Mouse (Mus musculus) MEL (cell line): Measurements from ENCODE around the gene Gm20388.

Experiments used
- CHD1 ChIP-seq: IDR thresholded peaks from 2 replicates; pipeline ENCODE4 v1.6.1; 2012; ENCODE audit warnings: low read depth, mild to moderate bottlenecking, inconsistent platforms, low read length, improper control_type of control experiment
- CHD2 ChIP-seq: IDR thresholded peaks from 2 replicates; pipeline ENCODE4 v1.6.1; 2011; ENCODE audit warnings: low read length, improper control_type of control experiment
- CTCF ChIP-seq, 3 experiments: IDR thresholded peaks in 2 of 3; conservative IDR thresholded peaks in 1 of 3; 2 replicates each; pipeline ENCODE4 v1.5.1; 2011 to 2012; ENCODE audit warnings: low read length in 3 of 3, low read depth in 2 of 3, mild to moderate bottlenecking in 2 of 3, improper control_type of control experiment in 1 of 3, inconsistent platforms in 1 of 3, mixed read lengths in 1 of 3, moderate library complexity in 1 of 3; ENCODE audit not compliant: control insufficient read depth in 1 of 3, insufficient read depth in 1 of 3, poor library complexity in 1 of 3, severe bottlenecking in 1 of 3
- E2F4 ChIP-seq: IDR thresholded peaks from 2 replicates; pipeline ENCODE4 v1.6.1; 2011; ENCODE audit warnings: low read depth, low read length, improper control_type of control experiment, borderline replicate concordance
- EP300 ChIP-seq, 2 experiments: IDR thresholded peaks; 2 replicates each; pipeline ENCODE4 v1.6.1; 2011; ENCODE audit warnings: improper control_type of control experiment in 2 of 2, low read length in 2 of 2, low read depth in 1 of 2, mild to moderate bottlenecking in 1 of 2
- GATA1 ChIP-seq: IDR thresholded peaks from 2 replicates; pipeline ENCODE4 v1.6.1; 2011; ENCODE audit warnings: low read depth, low read length, improper control_type of control experiment
- MAX ChIP-seq: IDR thresholded peaks from 2 replicates; pipeline ENCODE4 v1.6.1; 2011; ENCODE audit warnings: low read length, improper control_type of control experiment
- MYB ChIP-seq: IDR thresholded peaks from 2 replicates; pipeline ENCODE4 v1.6.1; 2011; ENCODE audit warnings: mild to moderate bottlenecking, low read depth, low read length, improper control_type of control experiment
- POLR2A ChIP-seq, 2 experiments: IDR thresholded peaks; 2 replicates each; pipeline ENCODE4 v1.6.1; 2011 to 2012; ENCODE audit warnings: low read length in 2 of 2, mild to moderate bottlenecking in 2 of 2, control low read depth in 1 of 2, improper control_type of control experiment in 1 of 2, low read depth in 1 of 2, moderate library complexity in 1 of 2; ENCODE audit not compliant: control insufficient read depth in 1 of 2, insufficient read depth in 1 of 2, poor library complexity in 1 of 2
- POLR2AphosphoS2 ChIP-seq: IDR thresholded peaks from 2 replicates; pipeline ENCODE4 v1.6.1; 2011; ENCODE audit warnings: low read length, improper control_type of control experiment
- TAL1 ChIP-seq: IDR thresholded peaks from 2 replicates; pipeline ENCODE4 v1.6.1; 2012; ENCODE audit warnings: mild to moderate bottlenecking, inconsistent platforms, low read length, moderate library complexity, mixed read lengths
- ZC3H11A ChIP-seq: IDR thresholded peaks from 2 replicates; pipeline ENCODE4 v1.6.1; 2012; ENCODE audit warnings: low read depth, mild to moderate bottlenecking, inconsistent platforms, low read length, improper control_type of control experiment
- ZNF384 ChIP-seq: IDR thresholded peaks from 2 replicates; pipeline ENCODE4 v1.6.1; 2012; ENCODE audit warnings: low read depth, mild to moderate bottlenecking, inconsistent platforms, low read length, improper control_type of control experiment

DNA sequence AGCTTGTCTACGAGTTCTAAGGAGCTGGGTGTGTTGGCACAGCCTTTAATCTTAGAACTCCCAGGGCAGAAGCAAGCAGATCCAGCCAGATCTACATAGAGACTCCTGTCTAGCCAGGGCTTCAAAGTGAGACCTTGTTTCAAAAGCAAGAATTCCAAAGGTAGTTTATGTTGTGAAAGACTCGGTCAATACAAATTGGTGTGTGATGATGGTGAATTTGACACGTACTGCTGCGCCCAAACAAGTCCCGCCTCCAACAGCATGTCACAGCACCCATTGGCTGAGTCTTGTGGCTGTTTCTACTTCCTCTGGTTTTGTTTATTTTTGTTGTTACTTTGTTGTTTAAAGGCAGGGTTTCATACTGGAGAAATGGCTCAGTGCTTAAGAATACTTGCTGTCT lies 3901.6 kb downstream of the Gm20388 start:
- TF ChIP-seq ZNF384, result no peak
- TF ChIP-seq GATA1, result no peak
- no peak for TF ChIP-seq EP300 (IDR thresholded peaks at IDR 0.05; ENCODE audit: low read depth in 1 of 2, low read length in 2 of 2)
- TF ChIP-seq CTCF (IDR thresholded peaks at IDR 0.05 in 2 of 3, conservative IDR thresholded peaks at IDR 0.05 in 1 of 3; ENCODE audit: control insufficient read depth in 1 of 3, insufficient read depth in 1 of 3, low read depth in 2 of 3, low read length in 3 of 3, poor library complexity in 1 of 3, severe bottlenecking in 1 of 3), result no peak
- no peak for TF ChIP-seq E2F4
- no peak for TF ChIP-seq MYB
- no peak for TF ChIP-seq TAL1
- no peak for TF ChIP-seq POLR2A (IDR thresholded peaks at IDR 0.05; ENCODE audit: control insufficient read depth in 1 of 2, insufficient read depth in 1 of 2, low read depth in 1 of 2, low read length in 2 of 2, poor library complexity in 1 of 2)
- no peak for TF ChIP-seq CHD2
- TF ChIP-seq MAX, result no peak
- no peak for TF ChIP-seq POLR2AphosphoS2
- TF ChIP-seq CHD1, result no peak
- TF ChIP-seq ZC3H11A, result no peak
